Mouse (Mus musculus) kidney, adult 2 months (tissue): Measurements from ENCODE around the gene Lrrc59. TPM values are rescaled to one million over a fixed set of nuclear protein-coding genes. Genes with fewer than 3 reads are reported as not detected.

Experiments used
- DNase-seq: peaks from one replicate; pipeline ENCODE4 v3.0.0; 2021
- H3K27ac ChIP-seq: fragments of 200-500 bp; 2 replicates; pipeline ENCODE4 v1.5.1; 2012; ENCODE audit warnings: low read depth, low read length, control low read depth, inconsistent platforms; ENCODE audit not compliant: insufficient read depth
- H3K27me3 ChIP-seq: fragments of 200-500 bp; replicated peaks from 2 replicates; pipeline ENCODE4 v1.6.1; 2012; ENCODE audit warnings: mild to moderate bottlenecking, moderate library complexity, low read length, inconsistent platforms; ENCODE audit not compliant: control insufficient read depth, insufficient read depth
- H3K36me3 ChIP-seq: fragments of 200-500 bp; 2 replicates; pipeline ENCODE4 v1.6.1; 2012; ENCODE audit warnings: mild to moderate bottlenecking, moderate library complexity, low read length, inconsistent platforms; ENCODE audit not compliant: control insufficient read depth, insufficient read depth
- H3K4me1 ChIP-seq: fragments of 200-500 bp; 2 replicates; pipeline ENCODE4 v1.6.1; 2011; ENCODE audit warnings: low read length; ENCODE audit not compliant: control insufficient read depth, insufficient read depth
- H3K4me3 ChIP-seq: fragments of 200-500 bp; 2 replicates; pipeline ENCODE4 v1.5.1; 2011; ENCODE audit warnings: mild to moderate bottlenecking, low read depth, low read length, control low read depth; ENCODE audit not compliant: insufficient read depth
- CTCF ChIP-seq: fragments of 200-500 bp; conservative IDR thresholded peaks from 2 replicates; pipeline ENCODE4 v1.5.1; 2011; ENCODE audit warnings: low read depth, mild to moderate bottlenecking, control low read depth, low read length, moderate library complexity, mixed read lengths; ENCODE audit not compliant: insufficient read depth, insufficient read length
- POLR2A ChIP-seq: fragments of 200-500 bp; IDR thresholded peaks from one replicate; pipeline ENCODE4 v1.6.1; 2011; ENCODE audit warnings: low read depth, low read length, control low read depth
- WGBS: fragments of 180-500 bp; shearing (Covaris S2); methylation state at CpG from one replicate; pipeline ENCODE4 v1.1.7; 2018; 5-methylcytosine and 5-hydroxymethylcytosine counted together
- polyA plus RNA-seq: library from polyadenylated mRNA; depleted of rRNA; stranded (reverse); fragments of >200 nt; gene quantifications from 2 replicates; pipeline ENCODE4 v1.2.3, GENCODE M21; 2012

The Lrrc59 gene
- polyA plus RNA-seq, 1 experiment = 43.6 TPM

- DNase-seq = peak; percentile 93
- peak within 1 kb of the TSS; percentile 72 for H3K4me3 ChIP-seq
- H3K27me3 ChIP-seq = no peaks in the 10 kb centered on the region
- H3K36me3 ChIP-seq = no peaks in the 10 kb centered on the region
- H3K4me1 ChIP-seq = no peaks in the 10 kb centered on the region
- peak within 1 kb of the TSS; percentile 96 for H3K27ac ChIP-seq
- under 1% methylated on average over 32 of the region's 32 CpGs for WGBS
- peak; percentile 14 for TF ChIP-seq POLR2A
- TF ChIP-seq CTCF = no peak
These were observed 24.3 kb downstream of the Lrrc59 start, which contains the start of the genes Mrpl27 and Eme1 for GRCm38 (mm10) chr11:94653663-94654436. Gene Mrpl27, plus strand, starts transcription at chr11:94653767. Gene Eme1, minus strand, starts transcription at chr11:94653964.

DNA sequence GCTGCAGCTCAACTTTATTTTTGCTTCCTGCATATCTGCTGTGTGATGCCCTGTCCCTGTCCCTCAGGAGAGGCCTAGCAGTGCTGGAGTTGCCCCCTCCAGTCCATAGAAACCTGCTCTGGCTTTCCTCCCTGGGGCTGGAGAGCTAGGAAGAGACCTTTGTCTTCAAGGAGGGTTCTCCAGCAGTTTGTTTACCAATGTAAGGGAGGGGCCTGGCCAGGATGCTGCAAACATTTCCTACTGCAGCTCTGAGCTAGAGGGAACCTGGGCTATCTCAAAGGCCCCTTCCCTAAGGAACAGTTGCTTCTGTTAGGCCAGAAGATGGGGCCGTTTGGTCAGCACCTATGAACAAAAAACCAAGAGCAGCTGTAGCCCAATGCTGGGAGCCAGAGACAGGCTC is 31.8 kb downstream of the Lrrc59 start:
- TF ChIP-seq CTCF (no peak), POLR2A (no peak)
- Histone ChIP-seq H3K36me3 (no peaks in the 10 kb centered on the region), H3K27me3 (no peaks in the 10 kb centered on the region), H3K4me1 (no peaks in the 10 kb centered on the region; the same call in none of the 2 replicates), H3K27ac (no peak overlapping the region), H3K4me3 (no peak overlapping the region)
- 75% methylated on average over 1 of the region's 1 CpGs for WGBS
- DNase-seq = peak; percentile 31

- peak; percentile 7; the same call in 1 of the 2 replicates for TF ChIP-seq CTCF
- TF ChIP-seq POLR2A = no peak
- DNase-seq = peak; percentile 86
- H3K36me3 ChIP-seq = no peaks in the 10 kb centered on the region
- H3K27ac ChIP-seq = no peak overlapping the region
- H3K4me1 ChIP-seq = no peaks in the 10 kb centered on the region; the same call in none of the 2 replicates
- H3K27me3 ChIP-seq = no peaks in the 10 kb centered on the region
- no peak overlapping the region for H3K4me3 ChIP-seq
- WGBS = 59% methylated on average over 6 of the region's 6 CpGs
These were observed 35.7 kb downstream of the Lrrc59 start for GRCm38 (mm10) chr11:94665281-94665680.

DNA sequence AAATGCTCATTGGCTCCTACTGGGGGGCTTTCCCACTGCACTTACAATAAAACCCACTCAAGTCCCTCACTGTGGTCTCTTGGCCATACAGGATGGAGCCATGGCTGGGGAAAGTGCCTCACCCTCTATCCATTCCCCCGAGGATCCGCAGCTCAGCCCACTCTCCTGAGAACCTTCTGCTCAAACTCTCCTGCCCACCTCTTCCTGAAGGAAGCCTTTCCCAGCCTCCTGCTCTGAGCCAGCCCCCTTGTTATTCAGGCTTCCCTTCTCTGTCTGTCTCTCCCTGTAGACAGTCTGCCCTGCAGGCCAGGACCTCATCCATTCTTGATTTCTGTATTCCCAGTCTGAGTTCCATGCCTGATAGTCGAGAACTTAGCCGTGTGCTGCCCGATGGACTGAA is 45.4 kb downstream of the Lrrc59 start:
- DNase-seq = no peak
- Histone ChIP-seq H3K4me3 (no peak overlapping the region), H3K27ac (no peak overlapping the region), H3K4me1 (peaks cover 5% of the 10 kb centered on the region), H3K27me3 (no peaks in the 10 kb centered on the region), H3K36me3 (no peaks in the 10 kb centered on the region)
- TF ChIP-seq POLR2A = no peak
- TF ChIP-seq CTCF = no peak
- WGBS = 75% methylated on average over 5 of the region's 5 CpGs

- 78% methylated on average over 5 of the region's 5 CpGs for WGBS
- TF ChIP-seq CTCF (no peak), POLR2A (no peak)
- H3K36me3 ChIP-seq = no peaks in the 10 kb centered on the region
- peaks cover 5% of the 10 kb centered on the region for H3K4me1 ChIP-seq
- no peaks in the 10 kb centered on the region for H3K27me3 ChIP-seq
- DNase-seq = no peak
- no peak overlapping the region for H3K4me3 ChIP-seq
- no peak overlapping the region for H3K27ac ChIP-seq
These were observed 45.9 kb downstream of the Lrrc59 start for GRCm38 (mm10) chr11:94675446-94675845.

GRCm38 (mm10) chr11:94676308-94676707 is 46.7 kb downstream of the Lrrc59 start:
- 51% methylated on average over 4 of the region's 4 CpGs for WGBS

DNA sequence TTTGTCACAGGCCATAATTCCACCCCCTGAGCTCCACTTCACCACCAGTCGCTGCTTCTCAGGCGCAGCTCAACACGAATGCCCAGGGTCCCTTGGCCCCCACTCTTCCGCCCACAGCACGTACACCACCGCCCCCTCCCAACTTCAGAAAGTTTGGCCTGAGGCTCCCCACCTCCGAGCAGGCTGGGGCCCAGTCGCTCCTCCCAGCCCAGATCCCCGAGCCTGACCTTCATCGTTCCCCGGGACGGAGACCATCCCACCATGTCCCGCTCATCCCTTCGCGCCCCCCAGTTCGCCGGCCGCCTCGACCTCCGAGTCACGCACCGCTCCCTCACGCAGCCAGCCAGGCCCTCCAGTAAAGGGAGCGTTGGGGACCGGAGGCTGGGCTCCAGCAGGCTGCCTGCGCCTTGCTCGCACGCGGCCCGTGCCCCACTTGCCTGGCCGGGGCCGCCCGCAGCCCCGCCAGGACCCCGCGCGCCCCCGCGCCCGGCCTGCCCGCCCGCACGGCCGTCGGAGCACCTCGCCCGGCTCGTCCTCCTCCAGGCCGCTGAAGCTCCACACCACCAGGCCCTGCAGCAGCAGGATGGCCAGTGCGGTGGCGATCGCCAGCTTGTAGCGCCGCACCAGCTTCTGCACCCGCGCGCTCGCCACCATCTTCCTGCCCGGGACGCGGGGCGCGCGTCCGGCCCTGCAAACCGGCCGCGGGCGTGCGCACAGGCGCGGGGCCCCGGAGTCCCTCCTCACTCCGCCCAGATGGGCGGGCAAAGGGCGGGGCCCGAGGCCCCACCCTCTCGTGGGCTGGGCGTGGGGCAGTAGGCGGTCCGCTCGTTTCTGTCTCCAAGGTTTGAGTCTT is 47.4 kb downstream of the Lrrc59 start, which contains the start of gene Xylt2:
Gene Xylt2 (minus strand): TSS at position 762 of the 853 bp plus-strand sequence.
- no peaks in the 10 kb centered on the region for H3K27me3 ChIP-seq
- no peaks in the 10 kb centered on the region for H3K36me3 ChIP-seq
- H3K4me3 ChIP-seq = peak within 1 kb of the TSS; percentile 92
- H3K4me1 ChIP-seq = peaks cover 5% of the 10 kb centered on the region
- under 1% methylated on average over 78 of the region's 82 CpGs for WGBS
- DNase-seq = peak; percentile 94
- no peak within 1 kb of the TSS for H3K27ac ChIP-seq
- no peak for TF ChIP-seq CTCF
- peak; percentile 25 for TF ChIP-seq POLR2A

More at GRCm38 (mm10) chr11:94676308-94676707, 46.7 kb downstream of the Lrrc59 start:
- Histone ChIP-seq H3K36me3 (no peaks in the 10 kb centered on the region), H3K4me3 (peak overlapping the region; percentile 92), H3K27ac (no peak overlapping the region), H3K4me1 (peaks cover 5% of the 10 kb centered on the region), H3K27me3 (no peaks in the 10 kb centered on the region)
- TF ChIP-seq POLR2A (no peak), CTCF (no peak)
- DNase-seq = no peak
